Mouse (Mus musculus) gonadal fat pad, adult 2 months (tissue): ENCODE results near the gene Foxo3. TPM values are rescaled to one million over a fixed set of nuclear protein-coding genes. Genes with fewer than 3 reads are reported as not detected.

ENCODE experiments used
- DNase-seq: peaks from one replicate; pipeline ENCODE4 v3.0.0-alpha.2; 2012; ENCODE audit warnings: low read depth
- polyA plus RNA-seq: library from polyadenylated mRNA; depleted of rRNA; stranded (reverse); fragments of >200 nt; gene quantifications from 2 replicates; pipeline ENCODE4 v1.2.3, GENCODE M21; 2012

The Foxo3 gene
- polyA plus RNA-seq, 1 experiment = 29.1 TPM

DNA sequence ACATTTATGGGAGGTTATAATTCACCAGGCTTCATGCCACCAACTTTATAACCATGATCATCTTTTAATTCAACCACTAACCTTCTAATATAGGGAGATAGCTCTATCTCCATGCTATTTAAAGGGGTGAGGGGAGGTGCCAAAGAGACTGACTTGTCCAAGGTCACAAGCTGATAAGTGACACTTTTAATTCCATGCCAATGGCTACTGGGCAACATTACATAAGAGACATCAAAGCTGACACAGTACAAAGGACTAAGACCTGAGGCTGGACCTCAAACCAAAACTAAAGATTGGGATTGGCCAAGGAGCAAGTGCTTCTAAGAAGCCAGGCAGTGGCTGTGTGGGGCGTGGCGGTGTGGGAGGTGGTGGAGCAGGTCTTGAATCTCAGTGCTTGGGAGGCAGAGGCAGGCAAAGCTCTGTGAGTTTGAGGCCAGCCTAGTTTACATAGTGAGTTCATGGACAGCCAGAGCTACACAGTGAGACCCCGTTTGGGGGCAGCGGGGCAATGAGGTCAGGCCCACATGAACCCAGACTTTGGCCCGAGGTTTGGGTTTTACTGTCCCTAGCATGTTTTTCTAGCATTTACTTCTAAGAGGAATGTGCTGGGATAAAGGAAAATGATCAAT, 46.0 kb downstream of the Foxo3 start:
- DNase-seq = no peak

DNA sequence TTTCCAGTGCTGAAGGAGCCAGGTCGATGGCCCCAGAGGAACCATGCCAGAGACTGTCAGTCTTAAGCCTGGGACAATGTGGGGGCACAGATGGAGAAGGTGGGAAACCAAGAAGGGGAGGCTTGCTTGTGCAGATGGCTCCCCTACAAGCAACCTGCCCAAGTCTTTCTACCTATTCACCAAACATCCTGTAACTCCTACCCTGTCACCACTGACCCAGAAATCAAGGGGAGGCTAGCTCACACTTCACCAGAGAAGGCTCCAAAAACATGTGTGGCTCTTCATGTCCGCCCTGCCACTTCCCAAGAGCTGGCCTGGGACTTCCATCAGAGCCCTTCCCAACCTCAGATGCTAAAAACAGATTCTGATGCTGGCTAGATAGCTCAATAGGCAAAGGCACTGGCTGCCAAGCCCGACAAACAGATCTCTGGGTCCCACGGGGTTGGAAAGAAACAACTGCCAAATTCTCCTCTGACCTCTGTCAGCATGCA, 48.8 kb downstream of the Foxo3 start:
- no peak for DNase-seq

DNA sequence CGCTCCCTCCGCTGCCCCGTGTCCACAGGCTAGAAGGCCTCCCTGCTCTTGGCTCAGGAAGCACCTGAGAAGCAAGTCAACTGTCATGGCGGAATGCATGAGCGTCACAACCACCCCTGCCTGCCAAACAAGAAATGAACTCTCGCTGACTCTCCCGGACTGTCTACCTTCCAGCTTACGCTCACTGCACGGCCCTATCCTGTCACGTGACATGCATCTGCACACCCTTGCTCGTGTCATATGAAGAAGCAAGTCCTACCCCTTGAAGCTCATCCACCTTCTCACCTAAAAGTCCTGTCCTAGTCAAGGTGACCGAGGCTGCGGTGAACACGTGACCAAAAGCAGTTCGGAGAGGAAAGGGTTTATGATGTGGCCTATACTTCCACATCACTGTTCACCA, 50.4 kb downstream of the Foxo3 start:
- no peak for DNase-seq

DNA sequence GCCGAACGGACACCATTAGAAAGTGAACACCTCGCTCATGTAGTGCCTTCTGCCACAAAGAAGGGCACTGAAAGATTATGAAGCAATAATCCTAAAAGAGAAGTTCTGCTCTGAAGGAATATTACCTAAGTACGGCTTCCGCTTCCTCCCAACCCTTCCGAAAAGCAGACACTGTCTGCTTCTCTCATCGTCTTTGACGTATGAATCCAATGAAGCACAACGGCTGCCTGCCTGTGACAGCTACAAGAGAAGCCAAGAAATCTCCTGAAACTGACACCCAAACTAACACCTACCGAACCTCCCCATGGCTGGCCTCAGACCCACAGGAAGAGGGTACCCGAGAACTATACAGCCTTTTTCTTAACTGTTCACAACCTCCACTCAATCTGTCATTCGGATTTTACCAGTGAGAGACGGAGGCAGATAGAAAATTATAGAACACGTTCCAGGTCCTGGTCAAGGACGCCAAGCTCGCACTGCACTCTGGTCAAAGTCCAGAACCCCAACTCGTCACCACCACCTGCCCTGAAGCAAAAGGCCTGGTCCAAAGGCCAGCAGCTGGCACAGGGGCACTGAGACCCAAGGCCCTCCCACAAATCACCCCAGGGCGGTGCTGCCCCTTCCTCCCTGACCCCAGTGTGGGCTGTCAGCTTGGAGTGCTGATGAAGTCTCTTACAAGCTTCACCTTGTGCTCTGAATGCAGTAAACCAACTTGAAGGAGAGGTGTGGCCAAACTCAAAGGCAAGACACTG, 51.2 kb downstream of the Foxo3 start:
- no peak for DNase-seq

DNA sequence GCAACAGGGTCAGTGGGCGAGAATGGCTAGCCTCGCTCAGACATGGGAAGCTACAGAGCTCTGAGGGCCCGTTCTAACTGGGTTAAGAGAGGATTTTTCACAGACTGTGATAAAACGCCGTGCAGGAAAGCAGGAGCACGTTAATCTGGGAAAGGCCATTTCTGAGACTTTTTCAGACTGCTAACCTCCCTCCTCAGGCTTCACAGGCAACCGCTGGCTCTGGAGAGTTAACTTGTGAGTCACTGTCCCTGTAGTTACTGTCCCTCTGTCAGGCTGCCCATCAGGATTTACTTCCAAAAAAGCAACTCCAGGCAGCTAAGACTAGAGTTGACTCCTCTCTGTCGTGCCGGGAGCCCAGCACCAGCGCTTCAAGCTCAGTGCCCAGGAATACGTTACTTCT, 54.6 kb downstream of the Foxo3 start:
- DNase-seq = no peak

DNA sequence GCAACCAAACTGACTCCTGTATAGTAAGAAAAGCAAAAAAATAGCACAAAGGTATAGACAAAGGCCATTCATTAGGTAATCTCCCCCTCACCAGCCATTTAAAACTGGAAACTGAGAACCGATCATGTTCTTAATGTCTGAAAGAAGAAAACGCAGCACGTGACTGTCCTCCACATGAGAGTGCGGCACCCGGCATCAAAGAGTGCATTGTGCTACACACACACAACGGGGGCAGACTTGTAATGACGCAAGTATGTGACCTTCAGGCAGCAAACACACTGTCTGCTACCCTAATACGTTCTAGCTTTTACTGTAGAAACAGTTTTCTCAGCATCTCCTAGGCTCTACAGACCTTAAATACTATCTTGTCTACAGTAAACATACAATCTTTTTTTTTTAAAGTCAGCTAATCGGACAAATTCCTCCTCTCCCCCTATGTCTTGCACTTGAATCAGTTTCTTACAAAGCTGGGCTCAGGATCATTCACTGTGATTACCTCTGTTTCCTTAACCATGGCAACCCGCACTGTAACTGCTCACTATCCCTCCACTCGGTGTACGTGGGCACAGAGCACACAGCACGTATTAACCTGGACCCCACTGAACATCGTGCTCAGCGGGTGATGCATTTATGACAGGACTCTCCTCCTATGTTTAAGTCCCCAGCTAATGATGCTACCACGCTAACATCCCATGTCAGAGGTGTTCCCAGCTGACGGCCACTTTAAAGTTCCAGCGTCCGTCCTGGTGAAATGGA, 55.2 kb downstream of the Foxo3 start:
- no peak for DNase-seq

DNA sequence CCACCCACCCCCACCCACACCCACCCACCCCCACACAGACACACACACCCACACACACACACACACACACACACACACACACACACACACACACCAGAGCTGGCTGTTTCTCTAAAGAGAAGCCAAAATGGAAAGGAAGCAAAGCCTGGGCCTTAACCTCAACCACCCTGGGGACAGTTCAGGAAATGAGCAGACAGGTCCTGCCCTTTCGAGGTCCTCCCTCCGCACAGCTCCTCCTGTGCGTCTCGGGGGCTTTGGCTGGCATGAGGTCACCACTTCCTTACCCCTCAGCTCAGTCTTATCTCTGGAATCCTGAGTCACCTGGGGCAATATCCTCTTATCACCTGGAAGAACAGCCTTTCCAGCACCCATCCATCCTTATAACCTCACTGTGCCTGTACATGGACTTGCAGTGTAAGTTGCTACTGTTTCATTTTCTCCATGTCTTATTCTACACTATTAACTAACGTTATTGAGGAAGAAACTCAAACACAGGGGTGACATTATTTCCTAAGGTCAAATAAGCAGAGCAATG, 56.1 kb downstream of the Foxo3 start:
- DNase-seq = no peak

DNA sequence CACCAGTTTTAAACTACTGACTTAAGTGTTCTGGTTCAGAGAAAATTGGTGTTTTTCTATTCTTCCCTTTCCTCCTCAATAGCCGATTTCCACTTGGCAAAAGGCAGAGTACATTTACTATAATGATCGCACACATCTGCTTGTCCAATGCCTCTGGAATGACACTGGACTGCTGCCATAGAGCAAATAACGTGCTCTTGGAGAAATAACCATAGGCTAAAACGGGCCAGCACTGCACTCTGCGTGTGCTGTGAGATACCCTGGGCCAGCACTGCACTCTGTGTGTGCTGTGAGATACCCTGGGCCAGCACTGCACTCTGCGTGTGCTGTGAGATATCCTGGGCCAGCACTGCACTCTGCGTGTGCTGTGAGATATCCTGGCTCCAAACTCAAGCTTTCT, 65.1 kb downstream of the Foxo3 start:
- no peak for DNase-seq

DNA sequence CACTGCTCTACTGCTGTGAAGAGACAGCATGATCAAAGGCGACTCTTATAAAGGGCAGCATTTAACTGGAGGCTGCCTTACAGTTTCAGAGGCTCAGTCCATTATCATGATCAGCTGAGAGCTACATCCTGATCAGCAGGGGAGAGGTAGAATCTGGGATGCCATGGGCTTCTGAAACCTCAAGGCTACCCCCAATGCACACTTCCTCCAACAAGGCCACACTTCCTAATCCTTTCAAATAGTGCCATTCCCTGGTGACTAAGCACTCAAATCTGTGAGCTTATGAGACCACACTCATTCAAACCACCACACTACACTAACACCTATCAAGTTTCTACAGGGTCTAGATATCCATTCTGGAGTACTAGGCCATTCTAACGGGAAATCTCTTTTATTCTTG, 65.9 kb downstream of the Foxo3 start:
- DNase-seq = no peak

DNA sequence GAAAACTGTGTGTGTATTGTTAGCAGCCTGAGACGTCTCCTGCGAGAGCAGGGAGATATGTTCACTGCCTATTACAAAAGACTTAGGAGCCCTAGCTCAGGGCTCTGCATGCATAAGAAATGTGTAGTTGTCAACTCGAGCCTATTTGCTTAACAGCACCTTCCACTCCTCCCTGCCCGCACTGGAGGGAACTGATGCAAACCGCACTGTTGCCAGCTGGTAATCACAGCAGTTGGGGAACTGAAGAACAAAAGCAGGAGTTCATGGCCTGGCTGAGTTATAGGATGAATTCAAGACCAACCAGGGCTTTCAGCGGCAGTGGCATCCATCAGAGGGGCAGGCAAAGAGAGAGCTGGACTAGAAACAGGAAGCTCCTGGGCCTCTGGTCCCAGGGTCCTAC, 66.7 kb downstream of the Foxo3 start:
- no peak for DNase-seq

DNA sequence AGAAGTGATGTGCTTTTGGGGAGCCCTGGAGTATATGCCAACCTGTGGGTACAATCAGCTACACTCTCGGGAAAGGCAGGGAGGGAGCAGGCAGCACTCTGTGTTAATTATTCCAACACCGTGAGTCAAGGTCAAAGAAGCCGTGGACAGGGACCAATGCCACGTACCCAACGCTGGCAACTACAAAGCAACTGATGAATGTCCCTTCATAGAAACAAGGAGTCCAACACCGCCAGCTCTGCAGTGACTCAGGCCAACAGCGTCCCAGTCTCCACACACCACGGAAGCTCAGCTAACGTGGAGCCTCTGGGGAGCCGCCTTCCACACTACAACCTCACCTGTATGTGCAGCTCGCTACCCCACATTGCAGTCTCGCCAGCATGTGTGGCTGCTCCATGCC, 68.9 kb downstream of the Foxo3 start:
- no peak for DNase-seq

DNA sequence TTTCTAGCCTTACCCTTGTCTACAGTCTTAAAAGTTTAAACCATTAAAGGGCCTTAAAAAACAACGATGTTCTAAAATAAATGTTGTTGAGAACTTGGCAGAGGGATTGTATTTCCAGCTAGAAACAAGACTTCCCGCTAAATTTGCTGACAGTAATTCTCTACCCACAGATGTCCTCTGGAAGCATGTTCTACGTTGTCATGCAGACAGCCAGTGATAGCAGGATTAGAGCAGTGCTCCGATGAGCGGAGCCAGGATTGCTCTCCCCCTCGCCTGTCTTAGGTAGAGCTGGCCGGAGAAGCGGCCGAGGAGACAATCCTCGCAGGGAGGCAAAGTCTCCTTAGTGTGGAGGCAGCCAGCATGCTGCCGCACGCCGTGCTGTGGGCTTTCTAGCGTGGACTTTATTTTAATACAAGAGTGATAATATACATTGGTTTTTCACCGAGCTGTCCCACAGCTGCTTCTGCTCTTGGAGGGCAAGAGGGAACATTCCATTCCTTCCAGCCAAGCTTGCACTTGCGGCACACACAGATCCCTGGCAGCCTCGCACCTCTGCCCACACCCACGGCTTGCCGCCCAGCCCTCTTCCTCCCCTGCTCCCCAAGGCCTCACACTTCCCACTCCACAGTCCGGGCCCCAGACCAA, 71.7 kb downstream of the Foxo3 start:
- DNase-seq = no peak

DNA sequence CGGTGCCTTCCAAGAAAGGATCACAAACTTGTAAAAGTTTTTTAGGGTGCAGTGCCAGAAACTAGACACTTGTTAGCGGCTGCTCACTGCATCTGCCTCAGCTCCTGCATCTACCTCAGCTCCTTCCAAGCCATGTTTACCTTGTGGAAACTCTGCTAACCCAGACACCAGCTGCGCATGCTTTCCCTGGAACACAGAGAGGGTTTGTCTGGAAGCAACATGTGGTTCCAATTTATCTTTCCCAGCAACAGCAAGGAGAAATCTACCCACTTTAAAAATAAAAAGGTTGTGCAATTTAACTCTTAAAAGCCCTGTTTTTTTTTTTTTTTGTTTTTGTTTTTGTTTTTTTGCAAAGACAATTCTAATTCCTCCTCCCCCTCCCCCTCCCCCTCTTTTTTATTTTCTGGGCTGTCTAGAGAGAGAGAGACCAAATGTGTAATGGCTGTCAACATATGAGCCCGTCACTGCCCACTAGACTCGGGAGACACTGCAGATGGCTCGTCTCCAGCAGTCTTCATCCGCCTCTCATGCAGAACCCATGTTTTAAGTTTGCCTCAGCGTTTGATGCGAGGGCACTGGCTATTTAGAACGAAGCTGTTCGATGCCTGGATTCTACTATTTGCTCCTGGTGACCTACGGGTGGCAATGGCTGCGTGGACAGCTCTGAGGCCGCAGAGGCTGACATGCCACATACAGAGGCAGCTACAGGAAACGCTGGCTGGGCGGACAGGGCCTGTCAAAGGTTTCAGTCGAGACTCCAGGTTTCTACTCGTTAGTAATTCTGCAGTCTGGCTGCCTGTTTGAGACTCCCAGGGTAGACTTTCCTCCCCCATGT, 73.0 kb downstream of the Foxo3 start:
- no peak for DNase-seq

DNA sequence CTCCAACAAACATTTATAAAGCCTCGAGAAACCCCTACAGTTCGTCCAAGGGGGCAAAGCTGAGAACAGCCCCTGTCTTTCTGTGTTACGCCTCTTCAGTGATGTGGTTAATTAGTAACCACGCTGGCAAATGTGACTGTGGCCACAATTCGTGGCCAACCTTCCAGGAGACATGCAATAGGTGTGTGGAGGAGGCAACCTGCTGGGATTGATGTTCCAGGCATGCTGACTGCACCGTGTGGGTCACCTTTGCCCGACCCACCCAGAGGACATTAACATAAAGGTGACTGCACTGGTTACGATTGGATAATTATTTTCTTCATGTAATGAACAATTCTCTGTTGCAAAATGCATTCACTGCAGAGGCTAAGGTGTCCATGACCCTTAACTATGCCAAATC, 74.0 kb downstream of the Foxo3 start:
- no peak for DNase-seq

DNA sequence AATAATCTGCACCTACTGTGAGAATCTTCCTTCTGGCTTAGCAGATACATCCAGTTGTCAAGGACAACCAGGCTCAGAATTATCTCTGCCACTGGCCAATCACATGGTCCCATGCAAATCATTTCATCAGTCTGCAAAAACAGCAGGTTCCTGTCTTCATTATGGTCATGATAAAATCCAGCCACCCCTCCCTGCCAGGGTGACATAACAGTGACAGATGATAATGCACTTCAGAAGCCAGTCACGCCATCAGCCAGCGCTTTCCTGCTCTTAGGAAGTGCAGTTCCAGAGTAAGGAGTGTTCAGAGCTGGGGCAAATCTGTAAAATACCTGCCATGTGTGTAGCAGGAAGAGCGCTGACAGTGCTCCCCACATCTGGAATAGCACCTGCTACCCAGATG, 77.1 kb downstream of the Foxo3 start:
- DNase-seq = no peak

DNA sequence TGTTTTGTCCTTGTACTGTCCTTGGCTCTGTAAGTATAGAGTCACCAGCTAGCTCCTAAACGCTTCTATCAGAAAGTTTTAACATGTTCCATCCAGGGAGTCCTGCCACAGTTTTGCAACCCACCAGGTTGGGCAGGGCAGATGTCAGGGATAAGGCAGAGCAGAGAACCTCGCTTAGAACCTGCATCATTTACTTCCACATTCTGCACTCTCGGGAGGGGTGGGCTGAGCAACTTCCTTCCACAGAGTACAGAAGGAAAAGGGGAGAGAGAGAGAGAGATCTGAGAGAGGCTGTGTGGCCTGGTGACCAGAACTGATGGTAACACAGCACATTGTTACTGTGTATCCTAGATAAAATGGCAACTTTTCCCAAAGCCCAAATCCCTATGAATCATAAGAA, 77.9 kb downstream of the Foxo3 start:
- no peak for DNase-seq

DNA sequence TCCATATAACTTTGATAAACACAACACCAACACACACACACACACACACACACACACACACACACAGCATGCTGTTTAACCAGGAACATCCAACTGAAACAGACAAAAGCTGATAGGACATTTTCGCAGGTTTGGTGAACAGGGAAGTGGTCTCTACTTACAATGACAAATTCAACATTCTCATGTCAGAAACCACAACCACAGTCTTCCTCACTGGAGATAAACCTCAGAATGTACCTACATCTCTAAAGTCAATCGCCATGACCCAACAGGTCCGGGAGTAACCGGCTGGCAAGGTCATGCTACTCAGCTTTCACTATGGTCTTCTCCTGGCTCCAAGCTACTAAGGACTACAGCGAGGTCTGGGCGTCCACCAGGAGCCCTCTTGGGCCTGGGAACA, 81.8 kb downstream of the Foxo3 start:
- DNase-seq = no peak

DNA sequence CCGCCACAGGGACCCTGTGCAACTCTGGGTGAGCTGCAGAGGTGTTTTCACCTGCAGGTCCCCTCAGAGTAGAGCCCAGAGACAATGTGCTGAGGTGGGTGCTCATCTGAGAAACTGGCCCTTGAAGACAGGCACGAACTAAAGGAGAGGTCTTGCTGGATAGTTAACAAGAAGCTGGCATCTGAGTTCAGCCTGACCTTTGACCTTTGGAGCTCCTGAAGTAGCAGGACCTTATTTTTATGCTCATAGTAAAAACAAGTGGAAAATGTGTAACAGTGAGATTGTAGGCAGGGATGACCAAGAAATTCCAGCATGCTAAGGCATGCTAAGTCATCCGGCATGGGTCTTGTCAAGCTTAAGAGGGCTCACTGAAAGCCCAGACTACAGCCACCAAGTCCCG, 82.6 kb downstream of the Foxo3 start:
- no peak for DNase-seq

DNA sequence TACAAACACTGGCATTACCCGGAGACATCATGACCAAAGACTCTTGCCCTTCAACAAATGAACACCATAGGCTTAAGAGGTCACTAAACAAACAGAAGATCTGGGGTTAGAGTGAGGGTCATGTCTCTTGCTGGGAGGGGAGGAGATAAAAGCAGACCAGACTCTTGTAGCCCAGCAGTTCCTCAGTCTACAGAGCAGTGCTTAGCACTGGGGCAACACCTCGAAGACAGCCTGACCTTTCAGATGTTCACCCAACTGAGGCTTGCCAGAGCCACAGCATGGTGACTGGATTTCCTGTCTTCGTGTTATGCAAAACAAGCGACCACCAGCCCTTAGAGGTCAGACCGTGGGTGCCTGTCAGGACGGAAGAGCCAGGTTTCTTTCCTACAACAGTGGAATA, 83.6 kb downstream of the Foxo3 start:
- DNase-seq = no peak

DNA sequence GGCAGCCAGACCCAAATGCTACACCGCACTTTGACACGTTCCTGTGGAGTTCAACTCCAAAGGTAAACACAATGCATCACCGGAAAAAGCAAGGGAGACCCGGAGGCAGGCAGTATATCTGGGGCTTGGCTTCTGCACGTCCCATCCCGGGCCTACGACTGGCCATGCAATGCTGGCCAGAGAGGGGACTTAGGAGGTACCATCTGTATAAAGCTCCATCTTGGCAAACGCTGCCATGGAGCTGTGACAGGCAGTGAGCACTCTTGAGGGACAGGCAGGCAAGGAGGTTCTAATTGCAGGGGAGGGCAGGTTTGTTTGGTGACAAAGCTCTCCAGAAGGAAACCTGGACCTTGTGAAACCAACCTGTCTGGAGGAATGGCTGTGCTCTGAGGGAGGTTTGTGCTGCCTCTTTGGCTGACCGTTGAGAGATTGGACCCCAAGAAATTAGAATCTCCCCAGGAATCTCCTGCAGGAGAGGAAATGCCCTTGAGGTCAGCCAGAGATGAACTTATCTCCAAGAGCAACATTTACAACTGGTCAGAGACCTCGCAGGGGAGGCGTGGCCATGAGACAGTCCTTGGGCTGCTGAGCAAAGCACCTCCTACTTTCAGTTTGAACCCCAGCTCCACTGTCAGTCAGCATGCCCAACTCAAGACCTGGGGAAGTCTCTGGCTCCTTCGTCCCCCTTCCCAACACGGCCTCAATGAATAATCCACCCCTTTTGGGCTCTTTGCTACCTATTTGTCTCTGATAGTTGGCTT, 86.7 kb downstream of the Foxo3 start:
- DNase-seq = no peak

DNA sequence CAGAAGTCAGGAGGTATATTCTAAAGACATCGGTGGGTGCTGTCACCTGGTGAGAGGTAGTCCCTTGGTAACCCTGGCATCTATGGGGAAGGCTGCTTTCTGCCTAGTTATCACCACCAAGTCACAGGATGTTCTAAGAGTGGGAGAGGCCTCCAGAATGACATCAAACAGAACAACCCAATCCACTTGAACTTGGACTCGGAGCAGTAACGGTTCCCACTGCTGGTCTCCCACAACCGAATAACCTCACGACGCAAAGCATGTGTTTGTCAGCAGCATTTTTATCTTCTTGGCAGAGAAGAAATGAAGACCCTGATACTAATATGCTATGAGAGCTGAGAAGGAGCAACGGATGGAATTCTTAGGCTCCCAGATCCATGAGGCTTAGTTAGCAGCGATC, 87.5 kb downstream of the Foxo3 start:
- DNase-seq = no peak
